Mouse (Mus musculus) E14TG2a.4 (cell line): ENCODE data around the gene Trim65.
A peak's percentile ranks its signal among the peaks of the same experiment; 100 is the strongest.

Experiments
- H3K27me3 ChIP-seq: 2 replicates; pipeline ENCODE4 v1.6.1; 2014; ENCODE audit warnings: low read length, control low read depth; ENCODE audit not compliant: insufficient read depth
- H3K36me3 ChIP-seq: 2 replicates; pipeline ENCODE4 v1.6.1; 2014; ENCODE audit warnings: low read length, control low read depth; ENCODE audit not compliant: insufficient read depth
- H3K4me1 ChIP-seq: replicated peaks from 2 replicates; pipeline ENCODE4 v1.6.1; 2014; ENCODE audit warnings: low read depth, low read length, control low read depth
- H3K4me3 ChIP-seq: replicated peaks from 2 replicates; pipeline ENCODE4 v1.5.1; 2014; ENCODE audit warnings: mild to moderate bottlenecking, low read length
- H3K9me3 ChIP-seq: 2 replicates; pipeline ENCODE4 v1.6.1; 2014; ENCODE audit warnings: low read length, control low read depth
- CTCF ChIP-seq: conservative IDR thresholded peaks from 2 replicates; pipeline ENCODE4 v1.5.1; 2014; ENCODE audit warnings: low read length
- NANOG ChIP-seq: IDR thresholded peaks from 2 replicates; pipeline ENCODE4 v1.6.1; 2014; ENCODE audit warnings: borderline replicate concordance, low read length, mixed read lengths
- POU5F1 ChIP-seq: IDR thresholded peaks from 2 replicates; pipeline ENCODE4 v1.6.1; 2014; ENCODE audit warnings: low read length, borderline replicate concordance

The Trim65 gene

DNA sequence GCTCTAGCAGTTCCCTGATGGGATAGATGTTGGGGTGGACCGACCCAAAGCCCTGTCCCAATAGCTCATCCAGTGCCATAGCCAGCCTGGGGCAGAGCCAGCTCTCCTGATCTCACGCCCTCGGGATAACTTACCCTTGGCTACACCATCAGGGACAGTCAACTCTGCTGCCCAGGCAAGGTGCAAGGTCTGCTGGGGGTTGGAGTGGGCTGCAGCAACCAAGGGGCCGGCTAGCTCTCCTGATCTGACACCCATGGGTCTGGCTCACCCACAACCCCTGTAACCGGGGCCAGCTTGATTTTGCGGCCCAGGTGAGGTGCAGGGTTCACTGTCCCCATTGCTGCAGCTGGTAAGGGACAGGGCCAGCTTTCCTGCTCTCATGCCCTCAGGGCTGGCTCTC, 39.3 kb downstream of the Trim65 start:
- no peaks in the 10 kb centered on the region for H3K9me3 ChIP-seq
- H3K27me3 ChIP-seq: no peaks in the 10 kb centered on the region
- no peaks in the 10 kb centered on the region for H3K36me3 ChIP-seq
- TF ChIP-seq NANOG (no peak), POU5F1 (no peak), CTCF (no peak)
- H3K4me3 ChIP-seq: no peak overlapping the region
- peaks cover 25% of the 10 kb centered on the region for H3K4me1 ChIP-seq

DNA sequence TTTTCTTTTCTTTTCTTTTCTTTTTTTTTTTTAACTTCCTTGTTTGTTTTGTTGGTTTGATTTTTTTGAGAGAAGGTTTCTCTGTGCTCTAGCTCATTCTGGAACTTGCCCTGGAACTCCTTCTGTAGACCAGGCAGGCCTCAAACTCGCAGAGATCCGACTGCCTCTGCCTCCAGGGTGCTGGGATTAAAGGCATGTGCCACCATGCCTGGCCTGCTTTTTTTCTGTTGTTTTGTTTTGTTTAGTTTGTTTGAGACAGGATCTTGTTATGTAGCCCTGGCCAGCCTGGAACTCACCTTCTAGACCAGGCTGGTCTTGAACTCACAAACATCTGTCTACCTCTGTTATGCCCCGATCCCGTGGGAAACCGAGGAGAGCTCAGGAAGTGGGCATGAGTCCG, 41.4 kb downstream of the Trim65 start:
- no peak for TF ChIP-seq CTCF
- no peak for TF ChIP-seq NANOG
- no peak for TF ChIP-seq POU5F1
- Histone ChIP-seq H3K9me3 (no peaks in the 10 kb centered on the region), H3K4me3 (no peak overlapping the region), H3K36me3 (peaks cover 14% of the 10 kb centered on the region), H3K4me1 (peaks cover 43% of the 10 kb centered on the region), H3K27me3 (no peaks in the 10 kb centered on the region)

DNA sequence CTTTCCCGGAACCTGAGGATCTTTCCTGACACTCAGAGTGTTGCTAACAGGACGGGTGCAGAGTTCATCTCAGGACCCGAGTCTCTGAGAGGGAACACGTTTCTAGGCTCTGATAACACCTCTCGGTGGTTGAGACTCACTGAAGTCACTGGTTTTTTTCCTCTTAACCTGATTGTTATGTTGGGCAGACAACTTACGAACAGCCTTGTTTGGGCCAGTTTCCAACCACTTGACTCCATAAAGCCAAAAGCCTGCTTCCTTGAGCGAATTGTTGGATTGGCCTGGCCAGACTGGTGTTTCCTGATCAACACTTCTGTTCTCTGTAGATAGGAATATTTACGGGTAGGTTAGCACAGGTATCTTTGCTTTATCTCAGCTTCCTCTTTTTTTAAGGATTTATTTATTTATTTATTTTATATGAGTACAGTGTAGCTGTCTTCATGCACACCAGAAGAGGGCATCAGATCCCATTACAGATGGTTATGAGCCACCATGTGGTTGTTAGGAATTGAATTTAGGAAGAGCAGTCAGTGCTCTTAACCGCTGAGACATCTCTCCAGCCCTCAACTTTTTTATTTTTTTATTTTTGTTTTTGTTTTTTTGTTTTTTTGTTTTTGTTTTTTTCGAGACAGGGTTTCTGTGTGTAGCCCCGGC, 42.1 kb downstream of the Trim65 start:
- TF ChIP-seq POU5F1 (no peak), NANOG (no peak), CTCF (no peak)
- Histone ChIP-seq H3K27me3 (no peaks in the 10 kb centered on the region), H3K4me1 (peaks cover 47% of the 10 kb centered on the region), H3K4me3 (no peak overlapping the region), H3K36me3 (peaks cover 21% of the 10 kb centered on the region), H3K9me3 (no peaks in the 10 kb centered on the region)

DNA sequence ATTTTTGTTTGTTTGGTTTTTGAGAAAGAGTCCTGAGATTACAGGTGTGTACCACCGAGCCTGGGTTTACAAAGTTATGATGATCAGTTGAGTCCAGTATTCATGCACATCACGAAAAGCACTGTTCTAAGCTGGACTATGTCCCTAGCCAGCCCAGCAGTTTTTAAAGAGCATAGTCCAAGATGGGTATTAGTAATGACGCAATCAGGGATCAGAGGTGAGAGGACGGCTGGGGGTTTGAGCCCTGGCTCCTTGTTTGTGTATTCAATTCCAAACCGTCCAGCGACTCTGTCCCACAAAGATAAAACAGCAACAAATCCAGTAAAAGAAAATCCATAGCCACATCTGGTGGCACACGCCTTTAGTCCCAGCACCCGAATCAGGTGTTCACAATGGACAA, 42.7 kb downstream of the Trim65 start:
- H3K27me3 ChIP-seq: no peaks in the 10 kb centered on the region
- H3K4me1 ChIP-seq: peaks cover 49% of the 10 kb centered on the region
- H3K9me3 ChIP-seq: no peaks in the 10 kb centered on the region
- H3K36me3 ChIP-seq: peaks cover 27% of the 10 kb centered on the region
- H3K4me3 ChIP-seq: peak overlapping the region; percentile 76; the same call in 1 of the 2 replicates
- TF ChIP-seq NANOG (no peak), CTCF (no peak), POU5F1 (no peak)

DNA sequence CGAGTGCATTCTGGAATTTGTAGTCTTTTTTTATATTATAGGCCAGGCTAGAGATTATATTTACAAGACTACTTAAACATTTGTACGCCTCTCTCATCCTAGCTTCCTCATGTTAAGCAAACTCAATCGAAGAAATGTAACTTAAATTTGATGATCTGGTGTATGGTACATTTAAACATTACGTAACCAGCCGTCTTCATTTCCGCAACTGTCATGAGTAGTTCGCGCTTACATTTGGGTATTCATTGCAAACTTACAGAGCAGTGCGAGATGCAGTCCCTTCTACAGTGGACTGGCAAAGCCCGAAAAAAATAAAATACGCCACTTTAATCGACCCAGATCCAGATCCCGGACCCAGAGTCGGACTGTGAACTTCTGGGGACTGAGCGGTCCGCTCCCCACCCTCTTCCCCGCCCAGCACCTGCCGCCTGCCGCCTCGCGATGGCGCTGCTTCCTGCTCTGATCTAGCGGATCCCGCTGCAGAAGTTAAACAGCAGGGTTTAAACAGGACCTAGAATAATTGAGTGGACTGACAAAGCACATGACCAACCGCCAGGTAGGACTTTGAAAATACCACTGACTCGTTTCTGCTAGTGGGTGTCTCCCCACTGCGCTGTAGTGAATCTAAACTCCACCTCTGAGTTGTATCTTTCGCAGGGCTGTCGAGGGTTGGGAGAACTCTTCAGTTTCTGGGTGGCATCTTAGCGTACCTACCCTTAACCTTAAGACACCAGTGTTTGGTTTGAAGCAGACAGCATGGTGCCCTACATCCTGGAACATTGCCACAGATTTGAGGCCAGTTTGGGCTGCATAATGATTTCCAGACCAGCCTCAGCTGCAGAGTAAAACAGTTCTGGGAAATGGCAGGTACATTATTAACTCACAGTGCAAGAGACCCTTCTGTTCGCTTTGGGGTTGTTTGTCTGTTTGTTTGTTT, 43.5 kb downstream of the Trim65 start:
- peak overlapping the region; percentile 76 for H3K4me3 ChIP-seq
- peaks cover 33% of the 10 kb centered on the region for H3K36me3 ChIP-seq
- TF ChIP-seq CTCF (peak; percentile 53), POU5F1 (no peak), NANOG (no peak)
- no peaks in the 10 kb centered on the region for H3K9me3 ChIP-seq
- H3K4me1 ChIP-seq: peaks cover 55% of the 10 kb centered on the region
- H3K27me3 ChIP-seq: no peaks in the 10 kb centered on the region

DNA sequence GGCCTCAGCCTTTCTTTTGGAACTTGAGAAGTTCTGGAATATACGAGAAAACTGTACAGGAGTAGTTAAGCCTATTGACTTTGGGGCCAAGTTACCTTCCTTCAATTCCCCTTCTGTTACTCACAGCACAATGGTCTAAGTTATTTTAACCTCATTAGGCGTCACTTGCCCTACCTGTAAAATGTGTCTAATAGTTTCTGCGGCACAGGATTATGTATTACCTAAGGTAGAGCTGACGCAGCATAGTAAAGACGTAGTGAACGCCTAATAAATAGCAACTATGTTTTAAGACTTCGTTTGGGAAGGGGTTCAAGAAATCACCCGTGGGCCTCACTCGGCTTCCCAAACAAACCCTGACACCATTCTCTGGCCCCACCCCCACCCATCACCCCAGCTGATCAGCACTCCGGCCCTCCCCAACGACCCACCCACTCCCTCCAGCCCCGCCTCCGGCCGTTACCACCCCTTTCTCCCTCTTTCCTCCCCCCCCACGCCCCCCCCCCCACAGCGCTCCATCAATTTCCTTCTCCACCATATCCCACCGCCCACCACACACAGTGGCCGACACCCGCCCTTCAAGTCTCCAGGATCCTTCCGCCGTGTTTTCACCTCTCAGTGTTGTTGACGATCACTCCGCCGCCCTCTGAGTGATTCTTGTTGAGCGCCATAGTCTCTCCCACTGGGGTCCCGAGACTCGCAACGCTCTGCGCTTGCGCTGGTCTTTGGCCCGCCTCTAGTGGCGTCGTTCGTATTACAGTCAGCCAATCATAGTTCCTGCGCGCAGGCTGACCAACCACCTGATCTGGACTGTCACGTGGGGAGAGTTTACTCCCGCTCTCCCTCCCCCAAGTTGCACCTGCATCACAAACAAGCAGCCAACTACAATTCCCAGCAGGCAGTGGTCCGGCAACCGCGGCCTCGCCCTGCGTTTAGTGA, 44.4 kb downstream of the Trim65 start, which contains the start of gene Wbp2:
Wbp2 (minus strand) TSS at position 738 of the 936 bp plus-strand sequence.
- Histone ChIP-seq H3K4me1 (peaks cover 58% of the 10 kb centered on the region), H3K9me3 (no peaks in the 10 kb centered on the region), H3K36me3 (peaks cover 43% of the 10 kb centered on the region), H3K27me3 (no peaks in the 10 kb centered on the region), H3K4me3 (peak within 1 kb of the TSS; percentile 76)
- TF ChIP-seq NANOG: no peak
- TF ChIP-seq CTCF: no peak
- TF ChIP-seq POU5F1: no peak

DNA sequence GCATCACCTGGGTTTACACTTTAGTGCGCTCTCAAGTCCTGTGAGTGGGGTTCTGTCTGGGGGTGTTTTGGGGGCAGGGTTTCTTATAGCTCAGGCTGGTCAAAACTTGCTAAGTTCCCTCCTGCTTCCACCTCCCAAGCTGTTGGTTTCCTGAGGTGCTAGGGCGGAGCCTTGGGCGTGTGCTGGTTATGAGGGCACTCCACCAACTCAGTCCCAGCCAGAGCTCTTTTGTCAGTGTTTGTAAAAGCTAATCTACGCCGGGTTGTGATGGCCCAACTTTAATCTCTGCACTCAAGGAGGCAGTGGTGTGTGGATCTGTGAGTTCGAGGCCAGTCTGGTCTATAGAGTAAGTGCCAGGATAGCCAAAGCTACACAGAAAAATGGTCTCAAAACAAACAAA, 46.8 kb downstream of the Trim65 start:
- peaks cover 79% of the 10 kb centered on the region for H3K4me1 ChIP-seq
- TF ChIP-seq POU5F1: no peak
- no peak for TF ChIP-seq NANOG
- no peak for TF ChIP-seq CTCF
- no peaks in the 10 kb centered on the region for H3K27me3 ChIP-seq
- H3K9me3 ChIP-seq: no peaks in the 10 kb centered on the region
- H3K4me3 ChIP-seq: no peak overlapping the region
- H3K36me3 ChIP-seq: peaks cover 65% of the 10 kb centered on the region

DNA sequence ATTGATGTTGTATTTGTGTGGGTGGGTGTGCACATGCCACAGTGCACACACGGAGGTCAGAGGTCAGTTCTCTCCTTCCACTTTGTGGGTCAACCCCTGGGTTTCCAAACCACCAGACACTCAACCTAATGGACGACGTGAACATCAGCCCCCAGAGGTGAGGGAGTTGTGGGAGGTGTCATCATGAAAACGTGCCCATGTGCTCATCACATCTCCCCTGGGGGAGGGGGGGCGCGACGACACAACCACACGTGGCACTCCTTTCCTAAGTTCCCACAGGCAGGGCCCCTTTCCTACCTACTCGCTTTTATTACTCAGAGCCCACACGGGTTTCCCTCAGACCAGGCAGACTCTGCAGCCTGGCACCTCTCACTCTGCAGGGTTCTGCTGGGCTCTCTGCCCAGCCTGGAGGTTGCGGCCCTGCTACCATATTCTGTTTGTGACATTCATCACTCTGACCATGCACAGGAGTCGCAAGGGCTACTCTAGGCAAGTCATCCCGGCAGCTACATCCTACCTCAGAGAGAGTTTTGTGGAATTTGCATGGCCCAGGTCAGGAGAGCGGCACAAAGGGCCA, 47.7 kb downstream of the Trim65 start:
- TF ChIP-seq NANOG: no peak
- TF ChIP-seq POU5F1: no peak
- no peak for TF ChIP-seq CTCF
- H3K27me3 ChIP-seq: no peaks in the 10 kb centered on the region
- peaks cover 87% of the 10 kb centered on the region for H3K4me1 ChIP-seq
- peaks cover 71% of the 10 kb centered on the region for H3K36me3 ChIP-seq
- H3K9me3 ChIP-seq: no peaks in the 10 kb centered on the region
- no peak overlapping the region for H3K4me3 ChIP-seq
